In the genomic region with DNA sequence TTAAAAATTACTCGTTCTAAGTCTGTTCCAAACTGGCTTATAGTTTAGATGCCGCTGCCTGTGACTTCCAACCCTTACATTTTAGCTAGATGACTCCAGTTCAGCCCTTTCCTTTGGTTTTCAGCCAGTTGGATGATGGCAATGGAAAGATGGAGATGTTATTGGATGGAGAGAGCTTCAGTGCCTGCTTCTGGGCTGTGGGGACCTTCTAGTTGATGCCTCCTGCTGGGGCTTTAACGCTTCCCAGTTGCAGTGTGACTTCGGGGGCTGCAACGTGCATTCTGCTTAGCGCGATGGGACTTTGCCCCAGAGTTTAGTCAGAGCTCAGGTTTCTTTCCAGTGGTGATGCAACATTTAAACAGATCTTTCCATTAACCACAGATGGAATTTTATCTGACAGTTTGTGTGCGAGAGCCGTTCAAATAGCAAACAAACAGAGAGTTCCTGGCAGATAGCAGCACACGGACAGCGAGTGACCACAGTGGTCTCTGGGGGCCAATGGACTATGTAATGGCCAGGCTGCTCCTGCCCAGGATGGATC, we compare ENCODE assay signal across 12 mouse cellular contexts. TPM values are rescaled to one million over a fixed set of nuclear protein-coding genes. Genes with fewer than 3 reads are reported as not detected.
DNase-seq lines count a peak whose midpoint lies in the region; ATAC-seq and TF ChIP-seq lines count a peak whose summit lies in the region.
"Had no signal": no experiment of that assay in that cellular context is flagged by ENCODE, and none has a peak within 500 bp of the region (broad histone marks: within the 10 kb centered on the region; RNA-seq: fewer than 3 reads in every experiment).

No protein-coding gene starts in this region.

- H3K27me3 ChIP-seq in intestine, postnatal 0 days (replicated peaks; ENCODE audit: control insufficient read depth, insufficient read depth, low read length), result no peaks in the 10 kb centered on the region
- H3K27me3 ChIP-seq in hindbrain, embryonic 10.5 days (ENCODE audit: insufficient read depth, poor library complexity, severe bottlenecking), result no peaks in the 10 kb centered on the region
- H3K27me3 ChIP-seq: forebrain, embryonic 12.5 days; stomach, embryonic 15.5 days had no signal

- 0 out of 2 replicates have a peak, but pooled peaks have one; percentile 16 for ATAC-seq in intestine, postnatal 0 days
- ATAC-seq: inflammation-experienced regulatory T-cells, adult 6 months had no signal

- H3K4me2 ChIP-seq in intestine, postnatal 0 days (replicated peaks; ENCODE audit: low read depth), result no peak overlapping the region
- H3K4me2 ChIP-seq: forebrain, embryonic 12.5 days; stomach, embryonic 15.5 days had no signal

- no peak for TF ChIP-seq CTCF in intestine, postnatal 0 days (IDR thresholded peaks at IDR 0.05; ENCODE audit: low read depth)

- H3K4me3 ChIP-seq in intestine, postnatal 0 days (ENCODE audit: low read depth, low read length), result no peak overlapping the region
- no peak overlapping the region for H3K4me3 ChIP-seq in hindbrain, embryonic 10.5 days
- H3K4me3 ChIP-seq: forebrain, embryonic 12.5 days; stomach, embryonic 15.5 days had no signal

- no peaks in the 10 kb centered on the region for H3K9me3 ChIP-seq in intestine, postnatal 0 days (ENCODE audit: control insufficient read depth)
- no peaks in the 10 kb centered on the region for H3K9me3 ChIP-seq in hindbrain, embryonic 10.5 days
- H3K9me3 ChIP-seq: forebrain, embryonic 12.5 days; stomach, embryonic 15.5 days had no signal

- DNase-seq in lung, postnatal 10 days, result peak; percentile 66
- DNase-seq in lung, postnatal 14 days, result no peak
- peak; percentile 59 for DNase-seq in fibroblast of lung, adult 2 months (ENCODE audit: low read depth)
- peak; percentile 68 for DNase-seq in skeletal muscle tissue, adult 2 months (ENCODE audit: low read depth, low spot score)
- no peak for DNase-seq in embryo, embryonic 9.5 days (ENCODE audit: extremely low spot score)
- DNase-seq in cerebellum, postnatal 25 days, result no peak
- DNase-seq in hindbrain, embryonic 10.5 days (ENCODE audit: low spot score), result no peak
- DNase-seq: right cerebral cortex, adult 18-20 months had no signal

- H3K4me1 ChIP-seq in intestine, postnatal 0 days (replicated peaks; ENCODE audit: control insufficient read depth, insufficient read depth, low read length), result 0 out of 2 replicates have a peak, but pooled peaks cover 3% of the 10 kb centered on the region
- peaks cover 14% of the 10 kb centered on the region for H3K4me1 ChIP-seq in hindbrain, embryonic 10.5 days (replicated peaks)
- H3K4me1 ChIP-seq: stomach, embryonic 15.5 days had no signal

- no peak overlapping the region for H3K27ac ChIP-seq in intestine, postnatal 0 days (ENCODE audit: low read depth, low read length)
- no peak overlapping the region for H3K27ac ChIP-seq in hindbrain, embryonic 10.5 days
- H3K27ac ChIP-seq: forebrain, embryonic 12.5 days; stomach, embryonic 15.5 days had no signal

- H3K36me3 ChIP-seq in intestine, postnatal 0 days (ENCODE audit: control insufficient read depth, insufficient read depth), result no peaks in the 10 kb centered on the region
- no peaks in the 10 kb centered on the region for H3K36me3 ChIP-seq in hindbrain, embryonic 10.5 days
- H3K36me3 ChIP-seq: forebrain, embryonic 12.5 days; stomach, embryonic 15.5 days had no signal

- H3K9ac ChIP-seq in intestine, postnatal 0 days (ENCODE audit: low read depth, low read length), result no peak overlapping the region
- H3K9ac ChIP-seq: forebrain, embryonic 12.5 days; stomach, embryonic 15.5 days had no signal

- WGBS in intestine, postnatal 0 days, result 28% methylated on average over 11 of the region's 11 CpGs
- WGBS in hindbrain, embryonic 10.5 days, result 74% methylated on average over 11 of the region's 11 CpGs

RNA-seq across cellular contexts. Expression of a gene that starts 53.3 kb away (rescaled TPM):
- polyA plus RNA-seq in intestine, postnatal 0 days (2015; fragmentation: Nextera tagmentation; extraction: Ambion mirVana), result 4.7 and 5.3 TPM in 2 replicates
- polyA plus RNA-seq in hindbrain, embryonic 10.5 days (2016; fragmentation: Nextera tagmentation; extraction: Ambion mirVana), result 1.0 and 1.2 TPM in 2 replicates
- polyA plus RNA-seq: inflammation-experienced regulatory T-cells, adult 6 months had no signal

Comparison
In these comparisons a context has a peak if more than half of its experiments do, and no peak if none do; other contexts are left out.
1. DNase-seq: peak in lung, postnatal 10 days (single experiment), fibroblast of lung, adult 2 months (single experiment) and skeletal muscle tissue, adult 2 months (single experiment); none in lung, postnatal 14 days (single experiment), embryo, embryonic 9.5 days (single experiment), cerebellum, postnatal 25 days (0 of 2) and hindbrain, embryonic 10.5 days (single experiment).